Mouse (Mus musculus) layer of hippocampus, postnatal 36 days (tissue): ENCODE results near the gene Ttc7b. TPM values are rescaled to one million over a fixed set of nuclear protein-coding genes. Genes with fewer than 3 reads are reported as not detected.

Source experiments
- DNase-seq, 2 experiments: peaks; one replicate each; pipeline ENCODE4 v3.0.0; 2022
- total RNA-seq, 2 experiments: library from RNA; stranded (reverse); gene quantifications; 2 replicates each; pipeline ENCODE4 v1.2.3; 2021

The Ttc7b gene
- total RNA-seq, 2 experiments from 2014 or later: 160 to 183 TPM

DNA sequence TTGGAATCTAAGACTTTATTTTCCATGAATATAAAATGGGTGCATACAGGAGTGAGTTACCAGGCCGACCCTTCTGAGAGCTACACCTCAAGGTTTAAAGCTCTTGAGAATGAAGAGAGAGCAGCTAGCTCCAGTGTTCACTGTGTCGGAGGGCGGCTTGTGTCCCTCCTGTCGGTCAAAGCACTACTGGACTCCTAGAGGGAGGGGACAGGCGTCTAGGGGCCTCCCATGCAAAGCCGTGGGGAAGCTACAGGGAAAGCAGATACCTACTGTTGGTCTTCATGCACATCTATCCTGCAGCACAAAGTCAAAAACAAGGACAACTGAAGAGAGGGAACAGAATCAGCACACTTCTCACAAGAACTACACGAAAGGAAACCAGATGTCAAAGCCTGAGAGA lies 74.9 kb downstream of the Ttc7b start:
- no peak for DNase-seq

DNA sequence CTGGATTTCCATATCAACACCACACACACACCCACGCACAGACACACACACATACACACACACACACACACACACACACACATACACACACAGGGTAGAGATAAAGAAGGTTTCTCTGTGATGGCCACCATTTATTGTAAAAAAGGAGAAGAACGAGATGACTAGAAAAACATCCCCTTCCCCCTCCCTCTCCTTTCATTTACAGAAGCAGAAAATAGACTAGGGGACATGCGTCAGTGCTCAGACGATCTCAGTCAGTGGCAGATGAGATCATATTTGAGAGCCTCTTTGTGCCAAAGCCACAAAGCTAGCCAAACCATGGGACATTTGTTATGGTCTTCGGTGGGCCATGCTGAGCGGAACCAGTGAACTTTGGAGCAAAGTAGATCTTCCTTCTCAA lies 75.4 kb downstream of the Ttc7b start:
- no peak for DNase-seq

GRCm38 (mm10) chr12:100444671-100445165 lies 75.9 kb downstream of the Ttc7b start:
- no peak for DNase-seq

GRCm38 (mm10) chr12:100443452-100443851 lies 77.2 kb downstream of the Ttc7b start:
- DNase-seq: no peak

DNA sequence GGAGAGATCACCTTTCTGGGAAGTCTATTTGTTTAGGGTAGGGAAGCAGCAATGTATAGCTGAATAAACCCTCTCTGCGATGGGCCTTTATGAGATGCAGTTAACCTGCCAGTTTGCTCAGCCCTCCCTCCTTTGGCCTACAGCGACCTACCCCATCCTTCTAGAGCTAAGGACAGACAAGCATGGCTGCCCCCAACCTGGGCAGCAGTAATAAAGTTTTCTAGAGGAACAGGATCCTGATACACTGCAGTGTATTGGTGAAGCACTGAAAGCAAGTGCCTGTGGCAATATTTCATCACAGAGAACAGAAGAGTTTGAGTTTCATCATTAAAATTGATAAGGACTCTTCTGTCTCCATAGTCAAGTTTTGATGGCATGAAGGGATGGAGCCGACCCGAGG lies 79.0 kb downstream of the Ttc7b start:
- DNase-seq: no peak

DNA sequence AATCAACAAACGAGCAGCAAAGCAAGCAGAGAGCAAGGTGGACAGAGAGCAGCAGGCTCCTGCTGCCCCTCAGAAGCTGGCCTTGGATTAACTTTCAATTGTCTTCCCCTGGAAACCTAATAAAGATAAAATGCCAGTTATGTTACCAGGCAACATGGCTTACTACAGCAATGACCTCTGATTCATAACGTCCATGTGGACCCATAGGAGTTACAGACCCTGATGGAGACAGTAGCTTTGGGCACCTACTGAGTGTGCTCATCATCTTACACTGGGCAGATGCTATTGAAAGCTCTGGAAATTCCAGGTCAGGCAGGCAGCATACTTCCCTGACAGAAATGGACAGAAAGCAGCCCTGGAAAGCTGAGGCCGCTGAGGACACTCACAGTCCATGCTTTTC lies 80.7 kb downstream of the Ttc7b start:
- no peak for DNase-seq

DNA sequence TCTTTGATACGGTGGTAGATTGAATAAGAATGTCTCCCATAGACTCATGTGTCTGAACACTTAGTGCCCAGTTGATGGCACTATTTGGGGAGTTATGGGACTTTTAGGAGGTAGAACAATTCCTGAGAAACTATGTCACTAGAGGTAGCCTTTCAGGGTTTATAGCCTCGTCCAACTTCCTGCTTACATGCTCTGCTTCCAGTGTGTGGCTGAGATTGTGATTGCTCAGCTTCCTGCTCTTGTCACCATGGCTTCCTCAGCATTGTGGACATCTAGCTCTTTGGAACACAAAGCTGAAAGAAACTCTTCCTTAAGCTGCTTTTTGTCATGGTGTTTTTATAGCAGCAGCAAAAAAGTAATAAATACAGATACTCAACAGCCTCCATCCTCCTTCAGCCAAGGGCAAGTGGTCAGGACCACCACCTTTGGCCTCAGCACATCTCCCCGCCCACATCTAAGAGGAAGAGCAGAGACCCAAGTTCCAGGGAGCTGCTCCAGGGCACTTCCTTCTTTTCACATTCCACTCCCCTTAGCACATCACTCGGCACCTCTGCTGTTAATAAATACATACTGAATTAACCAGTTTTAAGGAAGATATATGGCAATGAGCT lies 81.4 kb downstream of the Ttc7b start:
- no peak for DNase-seq

DNA sequence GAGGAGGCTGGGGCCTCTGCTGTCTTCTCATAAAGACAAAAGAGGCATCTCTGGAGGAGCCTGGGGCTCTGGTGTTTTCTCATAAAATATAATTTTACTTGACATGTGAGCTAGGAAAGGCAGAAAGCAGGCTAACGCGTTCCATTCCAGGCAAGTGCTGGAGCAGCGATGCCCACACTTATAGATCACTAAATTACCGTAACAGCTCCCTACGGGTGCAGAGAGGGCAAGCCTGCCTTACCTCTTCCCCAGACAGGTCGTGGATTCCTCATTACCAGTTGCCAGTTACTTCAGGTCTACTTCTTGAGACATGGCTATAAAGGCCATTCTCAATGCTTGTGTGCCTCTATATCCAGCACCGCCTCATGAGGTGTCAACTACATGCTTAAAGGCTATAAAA lies 82.1 kb downstream of the Ttc7b start:
- no peak for DNase-seq

- no peak for DNase-seq
Observed at GRCm38 (mm10) chr12:100437862-100438261, 82.8 kb downstream of the Ttc7b start.

DNA sequence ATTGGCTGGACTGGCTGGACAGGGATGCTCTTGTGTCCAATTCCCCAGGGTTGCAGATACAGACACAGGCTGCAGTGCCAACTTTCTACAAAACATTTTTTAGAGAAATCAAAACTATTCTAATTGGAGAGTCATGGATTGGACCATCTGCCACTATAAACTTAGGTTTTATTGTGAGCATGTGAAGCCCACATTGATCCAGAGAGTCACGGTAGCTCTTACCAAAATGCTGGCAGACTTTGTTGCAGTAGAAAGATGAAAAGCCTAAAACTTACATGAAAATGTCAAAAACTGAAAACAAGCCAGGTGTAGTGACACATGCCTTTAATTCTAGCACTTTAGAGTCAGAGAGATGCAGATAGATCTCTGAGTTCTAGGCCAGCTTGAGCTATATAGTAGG lies 84.9 kb downstream of the Ttc7b start:
- no peak for DNase-seq

- no peak for DNase-seq
Observed at GRCm38 (mm10) chr12:100431830-100432229, 88.8 kb downstream of the Ttc7b start.

GRCm38 (mm10) chr12:100429414-100430114 lies 91.1 kb downstream of the Ttc7b start:
- DNase-seq: peak; percentile 49 to 58

DNA sequence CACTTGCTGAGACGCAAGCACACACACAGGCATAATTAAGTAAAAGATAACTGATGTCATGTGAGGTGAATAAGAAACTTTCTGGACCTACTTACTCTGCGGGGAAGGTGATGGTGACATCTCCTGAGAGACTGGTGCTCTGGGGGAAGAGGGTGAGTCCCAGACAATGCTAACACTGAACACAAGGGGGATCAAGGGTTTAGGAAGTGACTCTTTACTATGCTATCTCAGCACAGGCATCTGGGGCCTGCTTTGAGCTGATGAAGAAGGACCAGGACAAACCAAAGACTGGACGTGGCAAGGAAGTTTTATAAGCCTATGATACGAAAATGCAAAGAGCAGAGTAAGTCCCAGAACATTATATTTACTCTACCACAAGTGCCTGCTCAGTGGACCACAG lies 92.4 kb downstream of the Ttc7b start:
- DNase-seq: no peak

- DNase-seq: no peak
Observed at GRCm38 (mm10) chr12:100426212-100426611, 94.4 kb downstream of the Ttc7b start.

GRCm38 (mm10) chr12:100425028-100425427 lies 95.6 kb downstream of the Ttc7b start:
- DNase-seq: no peak

DNA sequence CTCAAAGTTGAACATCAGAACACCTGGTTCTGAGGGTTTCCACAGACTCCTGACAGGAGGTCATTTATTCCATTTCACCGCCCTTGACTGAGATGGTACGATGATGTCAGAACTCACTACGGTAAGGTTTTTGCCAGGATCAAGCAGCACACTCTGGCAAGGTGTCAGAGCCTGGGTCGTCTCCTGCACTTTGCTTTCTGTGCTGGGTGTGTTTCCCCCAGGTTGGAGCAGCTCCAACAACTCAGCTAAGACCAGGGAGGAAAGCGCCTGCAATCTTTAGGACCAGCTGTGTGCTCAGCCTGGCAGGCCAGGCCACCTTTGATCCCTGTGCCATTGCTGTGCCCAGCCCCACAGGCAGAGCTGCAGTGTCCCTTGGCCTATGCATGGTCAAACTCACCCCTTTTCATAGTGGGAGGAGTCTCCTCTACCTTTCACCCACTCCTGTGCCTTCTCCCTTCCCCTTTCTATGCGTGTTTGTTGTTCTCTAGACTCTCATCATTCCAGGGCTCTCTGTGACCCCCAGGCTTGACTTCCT lies 98.3 kb downstream of the Ttc7b start:
- DNase-seq: no peak

GRCm38 (mm10) chr12:100421538-100421937 lies 99.1 kb downstream of the Ttc7b start:
- DNase-seq: no peak

DNA sequence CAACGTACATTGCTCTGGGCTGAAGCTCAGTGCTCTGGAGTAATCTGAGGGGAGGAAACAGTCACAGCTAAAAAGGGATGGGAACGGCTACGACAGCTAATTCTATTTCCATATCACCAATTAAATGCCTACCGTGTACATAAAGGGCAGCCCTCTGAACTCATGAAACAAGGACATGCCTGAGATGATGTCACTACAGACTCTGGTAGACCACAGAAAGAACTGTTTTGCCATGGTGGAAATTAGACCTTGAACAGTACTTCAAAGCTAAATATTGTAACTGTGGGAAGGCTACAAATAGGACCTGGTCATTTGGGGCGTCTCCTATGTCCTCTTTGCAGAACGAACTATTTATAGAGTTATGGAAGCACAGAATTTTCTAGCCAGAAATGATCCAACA lies 99.7 kb downstream of the Ttc7b start:
- DNase-seq: no peak

DNA sequence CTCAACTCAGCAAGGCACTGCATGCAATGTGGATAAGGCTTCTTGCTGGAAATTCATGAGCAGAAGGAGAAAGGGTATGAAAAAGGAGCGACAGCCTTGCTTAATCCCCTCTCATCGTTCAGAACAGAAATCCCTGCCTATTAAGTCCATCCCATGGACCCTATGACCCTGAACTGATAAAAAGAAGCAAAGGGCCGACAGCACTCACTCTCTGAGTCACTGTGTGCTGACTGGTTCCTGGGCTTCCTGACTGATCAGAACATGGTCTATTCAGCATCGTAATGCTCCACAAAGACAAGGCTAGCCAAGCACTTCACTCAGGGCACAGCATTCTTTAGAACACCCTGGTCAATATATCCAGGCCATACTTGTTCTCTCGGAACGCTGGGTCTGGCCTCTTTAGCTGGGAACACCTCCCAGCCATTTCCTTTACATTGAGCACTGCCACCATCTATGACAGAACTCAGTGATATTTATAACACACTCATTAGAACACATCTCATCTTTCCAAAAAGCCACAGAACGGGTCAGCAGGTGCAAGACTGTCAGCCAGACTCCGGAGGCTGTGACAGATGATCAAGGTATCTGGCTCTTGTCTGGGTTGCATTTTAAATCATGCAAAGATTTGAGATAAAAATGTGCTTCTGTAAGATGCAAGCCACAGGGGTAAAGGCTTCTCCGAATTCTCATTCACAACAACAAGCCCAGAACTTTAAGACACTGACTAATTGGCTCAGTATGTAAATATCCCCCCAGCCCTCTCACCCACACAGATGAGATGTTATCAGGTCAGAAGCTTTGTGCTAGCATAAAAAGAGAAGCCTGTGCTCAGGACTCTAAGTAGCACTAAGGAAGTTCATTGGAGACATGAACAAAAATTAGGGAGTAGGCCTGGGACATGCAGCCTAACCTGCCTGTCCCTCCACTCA lies 100.4 kb downstream of the Ttc7b start:
- no peak for DNase-seq

GRCm38 (mm10) chr12:100415802-100416201 lies 104.8 kb downstream of the Ttc7b start:
- no peak for DNase-seq

DNA sequence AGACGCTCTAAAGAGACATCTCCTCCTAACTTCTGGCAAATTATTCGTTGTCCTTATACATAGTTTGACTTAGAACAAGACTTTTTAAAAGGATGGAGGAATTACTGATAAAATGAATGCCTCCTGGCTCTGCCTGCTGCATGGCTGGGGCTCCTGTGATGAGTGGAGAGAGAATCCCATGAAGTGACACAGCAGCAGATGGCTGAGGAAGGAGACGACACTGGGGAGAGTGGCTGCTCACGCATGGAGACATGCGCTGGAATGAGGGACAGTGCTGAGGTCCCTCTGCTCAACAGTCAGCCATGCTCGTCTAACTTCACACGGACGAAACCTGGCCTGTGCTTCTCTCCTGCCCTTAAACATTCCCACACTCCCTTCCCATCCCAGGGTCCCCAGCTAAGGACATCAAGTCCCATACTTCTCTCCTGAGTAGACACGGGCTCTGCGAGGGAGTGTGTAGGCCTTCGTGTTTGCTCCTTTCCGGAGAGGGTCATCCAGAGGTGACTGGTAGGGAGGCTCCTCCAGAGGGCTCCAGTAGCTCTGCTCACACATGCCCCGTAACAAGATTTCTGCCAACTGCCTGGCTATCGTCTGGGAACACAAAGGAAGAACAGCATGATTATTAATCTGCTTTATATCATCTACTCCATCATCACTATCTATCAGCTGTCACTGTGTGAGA lies 105.8 kb downstream of the Ttc7b start:
- DNase-seq: no peak

- DNase-seq: no peak
Observed at GRCm38 (mm10) chr12:100408714-100409113, 111.9 kb downstream of the Ttc7b start.
